Mouse (Mus musculus) left cerebral cortex, adult 8-10 months (tissue): ENCODE measurements around the gene Ott. TPM values are rescaled to one million over a fixed set of nuclear protein-coding genes. Genes with fewer than 3 reads are reported as not detected.
"Not testable (repeated sequence)": the region's sequence is repeated elsewhere in the genome, so short reads cannot be mapped to it uniquely, and the experiment has no call there.

Source experiments
- DNase-seq, 2 experiments: peaks; one replicate each; pipeline ENCODE4 v3.0.0; 2022; ENCODE audit warnings: low spot score in 2 of 2
- total RNA-seq, 4 experiments: library from RNA; stranded (reverse); gene quantifications; 2 replicates each; pipeline ENCODE4 v1.2.4; 2022

Gene Ott
- total RNA-seq, result not detected

GRCm38 (mm10) chrX:149073982-149074381 is at the start of gene Ott:
TSS of gene Ott (plus strand) at chrX:149074282.
- not testable (repeated sequence) for DNase-seq

Other genes with a start within 250 kb of the Ott start
- gene Luzp4, start 216.6 kb upstream of the Ott start, total RNA-seq, result not detected
- gene Gm15093, start 198.1 kb downstream of the Ott start, total RNA-seq, result not detected